Mouse (Mus musculus) cerebellum, postnatal 4 days (tissue): ENCODE data around the gene Serping1.
A peak's percentile ranks its signal among the peaks of the same experiment; 100 is the strongest.
"Not testable (repeated sequence)": the region's sequence is repeated elsewhere in the genome, so short reads cannot be mapped to it uniquely, and the experiment has no call there.

ENCODE experiments used
- DNase-seq, 2 experiments: peaks; one replicate each; pipeline ENCODE4 v3.0.0; 2022; ENCODE audit warnings: low spot score in 2 of 2, mixed read lengths in 1 of 2

Serping1 gene

DNA sequence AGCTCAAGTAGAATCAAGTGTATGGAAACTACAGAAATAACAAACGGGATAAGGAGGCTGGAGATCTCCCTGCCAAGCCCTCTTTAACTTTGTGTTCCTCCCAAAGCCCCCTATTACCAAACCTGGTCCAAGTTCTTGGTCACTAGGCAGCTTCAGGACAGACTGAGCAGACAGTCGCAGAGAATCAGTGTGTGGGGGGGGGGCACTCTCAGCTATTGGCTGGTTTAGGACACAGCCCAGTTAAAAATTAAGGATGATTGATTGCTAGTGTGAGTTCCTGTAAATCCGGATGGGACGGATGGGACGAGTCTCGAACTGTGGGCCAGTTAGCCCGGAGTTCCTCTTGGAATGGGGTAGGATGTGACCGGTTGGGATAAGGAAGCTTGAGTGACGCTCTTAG is at the start of gene Serping1:
TSS of gene Serping1 (minus strand) at position 204 of the 400 bp plus-strand sequence.
- no peak for DNase-seq

DNA sequence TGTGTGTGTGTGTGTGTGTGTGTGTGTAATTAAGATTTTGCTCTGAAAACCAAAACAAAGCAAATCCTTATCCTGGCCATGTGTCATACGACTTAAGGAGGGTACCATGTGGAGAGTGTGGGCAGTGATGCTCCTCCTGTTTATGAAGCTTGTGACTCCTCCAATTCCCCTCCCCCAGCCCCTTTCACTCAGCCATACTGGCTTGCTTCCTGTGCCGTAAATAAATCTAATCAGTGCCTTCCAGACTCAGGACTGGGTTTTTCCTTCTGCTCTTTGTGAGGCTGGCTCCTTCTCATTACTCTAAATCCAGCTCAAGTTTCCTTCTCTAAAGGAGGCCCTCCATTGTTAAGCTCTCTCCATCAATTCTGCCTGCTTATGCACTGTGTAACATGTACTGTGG is 48.0 kb upstream of the Serping1 start:
- DNase-seq, result no peak

DNA sequence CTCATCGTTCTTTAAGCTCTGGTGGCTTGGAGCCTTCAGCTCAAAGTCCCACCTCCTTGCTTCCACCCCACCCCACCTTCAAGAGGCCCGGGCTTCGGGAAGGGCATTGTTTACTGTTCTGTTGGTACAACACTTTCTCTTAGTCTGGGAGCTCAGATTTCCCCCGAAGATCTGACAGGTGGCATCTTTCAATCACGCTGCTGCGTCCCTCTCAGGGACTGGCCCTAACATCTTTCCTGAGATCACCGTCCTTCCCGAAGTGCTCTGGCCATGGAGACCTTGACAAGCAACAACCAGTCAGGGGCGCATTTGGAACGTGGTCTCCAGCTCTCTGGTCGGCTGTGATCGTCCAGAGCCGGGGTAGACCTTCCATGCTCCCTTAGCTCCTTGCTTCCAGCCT is 47.3 kb upstream of the Serping1 start, which contains the start of gene Smtnl1:
TSS of gene Smtnl1 (minus strand) at position 101 of the 400 bp plus-strand sequence.
- no peak for DNase-seq

DNA sequence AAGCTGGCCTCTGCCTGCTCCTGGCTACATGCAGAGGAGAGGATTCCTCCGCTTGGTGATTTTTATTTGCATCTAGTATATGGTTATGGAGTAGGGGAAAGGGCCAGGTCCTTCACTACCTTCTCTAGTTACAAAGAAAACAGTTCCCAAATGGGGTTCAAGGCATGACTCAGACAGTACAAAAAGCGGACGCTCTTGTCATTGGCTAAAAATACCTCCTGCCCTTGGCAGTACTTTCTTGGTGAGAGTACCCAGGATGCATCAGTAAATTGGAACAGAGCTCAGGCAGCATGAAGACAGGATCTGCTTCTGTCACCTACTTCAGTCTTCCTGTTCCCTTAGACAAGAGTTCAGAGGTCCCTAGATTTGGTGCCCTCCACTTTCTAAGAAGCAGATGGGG is 44.6 kb upstream of the Serping1 start:
- no peak for DNase-seq

DNA sequence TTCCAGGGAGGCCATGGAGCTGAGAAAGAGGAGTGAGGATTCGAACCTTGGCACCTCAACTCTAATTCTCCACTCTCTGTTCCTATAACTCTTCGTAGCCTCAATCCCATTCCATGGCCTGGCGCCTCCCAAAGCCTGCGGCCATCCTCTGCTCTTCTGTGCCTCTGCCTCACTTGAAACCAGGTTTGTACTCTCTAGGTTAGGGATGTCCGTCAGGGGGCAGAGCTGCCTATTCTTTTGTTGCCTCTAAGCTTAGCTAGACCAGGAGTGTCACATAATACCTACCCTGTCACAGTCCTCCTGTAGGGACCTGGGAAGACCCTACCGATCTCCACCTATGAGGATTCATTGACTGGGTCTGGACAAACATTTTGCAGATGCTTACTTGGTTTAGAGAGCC is 37.4 kb upstream of the Serping1 start:
- no peak for DNase-seq

DNA sequence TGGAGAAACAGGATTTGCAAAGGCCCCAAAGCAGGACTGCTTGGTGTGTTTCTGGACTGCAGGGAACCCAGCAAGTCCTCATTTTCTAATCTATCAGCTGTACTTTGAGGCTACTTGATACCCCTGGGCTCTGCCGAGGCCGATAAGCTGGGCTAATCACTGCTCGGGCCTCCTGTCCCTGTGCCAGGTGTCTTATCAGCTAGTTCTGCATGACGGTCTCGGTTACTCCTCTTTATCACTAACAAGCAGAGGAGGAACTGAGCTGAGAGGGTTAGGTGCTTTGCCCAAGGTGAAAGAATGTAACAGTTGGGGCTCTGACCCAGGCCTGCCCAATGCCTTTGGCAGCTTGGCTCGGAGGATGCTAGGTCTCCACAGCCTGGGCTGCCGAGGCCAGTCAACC is 36.6 kb upstream of the Serping1 start:
- DNase-seq, result no peak

DNA sequence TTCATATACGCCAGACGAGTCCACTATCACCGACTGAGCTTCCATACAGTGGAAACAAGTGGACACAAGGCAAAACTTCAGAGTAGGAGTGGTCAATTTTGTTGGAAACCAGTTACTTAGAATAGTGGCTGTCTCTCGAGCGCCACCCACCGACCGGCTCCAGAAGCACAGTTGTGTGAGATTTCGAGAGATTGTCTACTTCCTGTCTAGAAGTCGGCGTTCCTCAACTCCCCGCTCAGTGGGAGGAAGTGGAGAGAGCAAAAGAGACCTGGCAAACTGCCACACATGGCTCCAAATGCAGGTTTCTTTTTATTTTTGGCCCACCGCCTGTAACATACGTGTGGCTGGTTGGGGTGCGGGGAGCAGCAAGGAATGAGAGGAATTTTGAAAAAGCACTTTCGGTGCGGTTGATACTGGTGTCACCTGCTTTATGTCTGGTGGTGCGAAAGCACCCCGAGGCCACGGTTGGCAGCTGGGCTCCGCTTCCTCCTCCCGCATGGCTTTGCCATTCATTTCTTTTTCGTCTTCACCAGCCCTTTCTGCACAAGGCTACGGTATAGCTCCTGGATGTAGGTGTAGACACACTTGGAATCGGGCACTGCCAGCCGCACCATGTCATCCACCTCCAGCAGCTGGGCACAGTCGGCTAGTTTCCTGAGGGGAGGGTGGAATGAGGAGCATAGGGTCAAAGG is 35.8 kb upstream of the Serping1 start:
- DNase-seq, result peak; percentile 68 to 86

DNA sequence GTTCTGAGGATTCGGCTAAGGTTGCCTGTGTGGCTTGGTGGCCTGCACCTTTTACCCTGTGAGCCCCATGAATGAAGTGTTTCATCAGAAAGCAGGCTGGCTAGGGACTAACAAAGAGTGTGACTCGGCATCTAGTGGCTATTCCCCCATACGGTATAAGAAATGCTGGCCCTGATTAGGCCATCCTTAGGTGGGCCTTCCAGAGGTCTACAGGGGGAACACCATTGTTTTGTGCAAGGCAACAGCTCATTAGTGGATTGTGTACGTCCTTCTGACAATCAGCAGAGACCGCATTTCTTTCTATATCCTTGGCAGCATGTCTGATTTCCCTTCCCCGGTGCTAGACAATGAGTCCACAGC is 35.3 kb upstream of the Serping1 start:
- DNase-seq, result no peak

DNA sequence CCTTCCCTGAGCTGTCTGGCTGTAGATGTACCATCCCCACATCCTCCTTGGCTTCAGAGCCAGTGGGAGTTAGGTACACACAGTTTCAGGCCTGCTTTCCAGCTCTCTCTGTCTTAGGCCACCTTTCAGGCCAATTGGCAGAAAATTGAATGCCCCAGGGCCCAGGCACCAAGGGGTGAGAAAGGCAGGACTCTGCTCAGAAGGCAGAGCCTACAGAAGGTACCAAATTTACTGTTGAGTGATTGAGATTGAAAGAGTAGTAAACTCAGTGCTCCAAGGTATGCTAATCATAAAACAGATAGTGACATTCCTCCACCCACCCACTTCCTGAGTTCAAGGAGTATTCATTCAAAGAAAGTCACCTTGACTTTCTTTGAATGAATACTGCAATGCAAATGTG is 34.1 kb upstream of the Serping1 start:
- no peak for DNase-seq

DNA sequence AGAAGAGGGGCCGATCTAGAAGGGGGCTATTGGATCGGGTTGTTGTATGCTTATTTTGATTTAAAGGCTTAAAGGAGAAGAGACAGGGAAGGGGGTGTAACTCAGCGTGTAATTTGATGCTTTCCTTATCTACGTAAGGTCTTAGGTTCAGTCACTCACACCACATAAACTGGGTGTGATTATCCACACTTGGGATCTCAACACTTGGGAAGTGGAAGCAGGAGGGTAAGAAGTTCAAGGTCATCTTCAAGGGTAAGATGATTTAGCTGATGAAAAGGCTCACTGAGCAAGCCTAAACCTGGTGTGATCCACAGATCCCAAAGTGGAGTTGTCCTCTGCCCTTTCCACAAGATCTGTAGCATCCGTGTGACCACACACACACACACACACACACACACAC is 31.3 kb upstream of the Serping1 start:
- no peak for DNase-seq

DNA sequence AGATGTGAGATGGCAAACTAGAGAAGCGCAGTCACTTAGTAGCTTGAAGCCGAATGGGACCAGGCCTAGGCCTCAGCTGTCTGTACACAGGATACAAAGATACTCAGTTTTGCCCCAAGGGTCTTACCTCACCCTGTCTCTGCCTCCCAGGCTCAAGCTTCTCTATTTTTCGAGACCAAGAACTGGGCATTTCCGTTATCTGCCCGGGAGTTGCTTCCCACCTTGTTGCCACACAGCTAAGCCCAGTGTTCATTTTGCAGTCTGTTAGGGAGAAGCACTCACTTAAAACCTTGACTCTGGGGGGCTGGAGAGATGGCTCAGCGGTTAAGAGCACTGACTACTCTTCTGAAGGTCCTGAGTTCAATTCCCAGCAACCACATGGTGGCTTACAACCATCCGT is 28.7 kb upstream of the Serping1 start:
- no peak for DNase-seq

DNA sequence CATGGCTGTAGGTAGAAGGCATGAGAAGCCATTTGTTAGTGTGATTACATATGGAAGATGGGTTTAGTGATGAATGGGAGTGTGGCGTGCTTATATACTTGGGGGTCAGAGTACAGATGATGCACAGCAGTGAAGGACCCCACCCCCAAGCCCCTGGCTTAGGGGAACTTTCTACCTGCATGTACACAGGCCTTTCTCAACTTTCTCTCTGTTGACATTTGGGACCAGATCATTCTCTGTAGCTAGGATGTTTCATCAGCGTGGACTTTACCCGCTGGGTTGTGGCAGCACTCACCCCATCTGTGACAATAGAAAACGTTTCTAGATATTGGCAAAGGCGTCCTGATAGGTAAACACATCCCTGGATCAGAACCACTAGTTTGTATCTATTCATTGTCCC is 26.0 kb upstream of the Serping1 start:
- not testable (repeated sequence) for DNase-seq

DNA sequence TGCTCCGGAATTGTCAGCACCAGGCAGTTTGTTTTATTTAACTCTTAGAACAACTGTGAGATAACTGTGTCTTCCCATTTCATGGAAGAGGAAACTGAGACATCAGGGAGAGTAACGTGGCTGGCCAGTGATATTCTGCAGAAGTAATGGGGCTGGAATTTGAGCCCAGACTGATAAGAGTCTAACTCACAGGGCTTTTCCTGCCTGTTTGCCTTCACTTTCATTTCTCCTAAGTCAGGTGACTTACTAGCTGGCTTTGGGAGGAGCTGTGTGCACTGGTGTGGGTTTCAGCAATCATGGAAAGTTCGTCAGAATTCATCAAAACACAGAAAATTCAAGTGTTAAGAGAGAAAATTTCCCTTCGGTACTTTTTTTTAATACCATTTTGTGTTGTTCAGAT is 25.1 kb upstream of the Serping1 start:
- no peak for DNase-seq

DNA sequence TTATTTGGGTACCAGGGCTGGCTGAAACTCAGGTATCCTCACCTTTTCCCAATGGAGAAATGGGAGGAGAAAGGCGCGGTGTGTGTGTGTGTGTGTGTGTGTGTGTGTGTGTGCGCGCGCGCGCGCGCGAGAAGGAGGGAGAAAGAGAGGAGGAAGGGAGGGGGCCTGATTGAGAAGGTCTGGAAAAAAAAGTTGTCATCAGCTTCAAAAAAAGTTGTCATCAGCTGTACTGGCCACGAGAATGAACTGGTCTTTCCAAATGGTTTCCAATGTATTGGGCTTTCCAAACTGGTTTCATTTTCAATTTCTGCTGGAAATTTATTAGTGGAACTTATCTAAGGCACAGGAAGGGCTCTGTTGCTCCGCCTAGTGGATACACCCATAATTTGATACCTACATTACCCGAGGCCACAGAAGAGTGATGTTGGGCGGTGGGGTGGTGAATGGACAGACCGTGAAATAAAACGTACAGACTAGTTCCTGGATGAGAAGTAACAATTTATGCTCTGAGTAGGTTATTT is 23.9 kb upstream of the Serping1 start:
- DNase-seq, result peak in 1 of 2 experiments; percentile 56

DNA sequence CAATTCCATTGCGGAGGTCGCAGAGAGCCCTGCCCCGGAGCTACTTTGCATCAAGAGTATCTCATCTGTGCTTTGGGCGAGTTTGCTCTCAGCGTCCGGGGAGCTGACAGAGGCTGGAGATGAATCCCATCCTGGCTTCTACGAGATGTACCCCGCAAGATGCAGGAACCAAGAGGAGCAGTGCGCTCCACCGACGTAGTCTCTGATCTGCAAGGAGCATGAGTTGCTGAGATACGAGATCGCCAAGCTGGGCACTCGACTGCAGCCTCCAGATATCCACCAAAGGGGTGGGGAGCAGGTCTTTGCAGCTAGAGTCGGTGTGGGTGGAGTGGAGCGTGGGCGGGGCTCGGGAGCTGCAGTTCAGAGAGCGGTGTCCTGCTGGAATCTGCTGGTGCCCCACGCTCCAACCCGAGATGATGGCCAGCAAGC is 23.3 kb upstream of the Serping1 start, which contains the start of gene Ube2l6:
TSS of gene Ube2l6 (plus strand) at position 336 of the 429 bp plus-strand sequence.
- peak in 1 of 2 experiments; percentile 54 for DNase-seq

DNA sequence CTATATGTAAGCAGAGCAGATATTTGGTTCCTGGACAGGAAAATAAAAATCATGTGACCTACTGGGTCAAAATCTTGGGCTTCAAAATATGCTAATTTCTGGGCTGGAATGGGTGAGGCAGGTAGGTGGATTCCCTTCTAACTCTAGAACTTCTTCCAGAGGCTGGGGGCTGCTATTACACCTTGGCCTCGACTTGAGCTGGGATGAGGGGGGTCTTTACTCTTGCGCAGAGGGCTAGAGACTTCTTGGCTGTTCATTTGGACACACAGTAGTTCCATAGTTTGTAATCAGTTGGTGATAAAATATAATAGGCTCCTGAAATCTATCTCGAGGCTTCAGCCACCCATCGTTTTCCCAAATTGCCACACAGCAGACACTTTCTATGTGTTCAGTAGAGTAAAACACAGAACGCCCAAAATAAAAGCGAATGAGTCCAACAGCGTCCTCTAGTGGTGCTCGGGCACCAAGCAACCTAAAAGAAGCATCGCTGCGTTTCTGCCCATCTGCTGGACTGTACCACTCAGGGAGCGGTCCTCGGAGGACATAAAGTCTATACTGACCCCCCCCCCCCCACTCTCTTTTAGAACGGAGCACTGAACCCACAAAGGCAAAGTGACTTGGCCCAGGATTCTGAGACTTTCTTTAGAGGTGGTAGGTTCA is 22.7 kb upstream of the Serping1 start:
- peak; percentile 74 to 86 for DNase-seq

DNA sequence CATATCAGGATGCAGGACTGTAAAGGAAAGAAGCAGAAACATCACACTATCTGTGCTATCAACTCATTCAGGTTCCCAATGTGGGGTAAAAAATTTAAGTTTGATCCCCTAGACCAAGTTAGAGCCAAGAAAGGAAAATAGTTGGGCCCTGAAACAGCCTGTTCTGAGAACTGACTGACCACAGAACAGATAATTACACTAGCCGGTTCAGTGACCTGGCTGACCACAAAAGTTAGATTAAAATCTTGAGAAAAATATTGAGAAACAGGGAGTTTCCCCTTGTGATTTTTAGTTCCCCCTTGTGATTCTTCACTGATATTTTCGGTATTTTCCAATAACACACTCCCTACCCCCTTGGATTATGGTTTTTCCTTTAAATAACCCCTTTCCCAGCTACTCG is 18.6 kb upstream of the Serping1 start:
- DNase-seq, result no peak

DNA sequence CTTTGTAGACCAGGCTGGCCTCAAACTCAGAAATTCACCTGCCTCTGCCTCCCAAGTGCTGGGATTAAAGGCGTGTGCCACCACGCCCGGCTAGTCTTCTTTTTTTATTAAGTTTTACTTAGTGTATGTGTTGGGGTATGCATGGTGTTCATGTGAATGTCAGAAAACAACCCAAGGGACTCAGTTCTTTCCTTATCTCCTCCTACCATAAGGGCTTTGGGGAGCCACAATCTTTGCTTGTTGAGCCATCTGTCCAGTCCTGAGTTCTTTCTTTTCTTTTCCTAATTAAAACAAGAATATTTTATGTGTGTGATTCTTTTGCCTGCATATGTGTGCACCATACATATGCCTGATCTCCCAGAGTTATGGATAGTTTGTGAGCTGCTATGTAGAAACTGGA is 17.9 kb upstream of the Serping1 start:
- no peak for DNase-seq

DNA sequence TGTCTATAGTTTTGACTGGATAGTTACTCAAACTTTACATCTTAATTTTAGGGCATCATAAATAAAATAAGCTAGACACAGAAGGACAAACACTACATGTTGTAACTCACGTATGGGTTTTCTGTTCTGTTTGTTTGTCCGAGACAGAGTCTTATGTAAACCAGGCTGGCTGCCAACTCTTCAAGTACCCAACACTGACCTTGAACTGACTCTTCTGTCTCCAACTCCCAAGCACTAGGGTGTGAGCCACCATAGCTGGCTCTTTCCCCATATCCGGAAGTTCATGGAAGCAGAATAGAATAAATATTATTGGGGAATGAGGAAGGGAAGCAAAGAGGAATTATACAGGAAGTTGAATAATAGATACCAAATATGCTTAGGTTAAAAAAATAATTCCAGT is 17.3 kb upstream of the Serping1 start:
- DNase-seq, result no peak

DNA sequence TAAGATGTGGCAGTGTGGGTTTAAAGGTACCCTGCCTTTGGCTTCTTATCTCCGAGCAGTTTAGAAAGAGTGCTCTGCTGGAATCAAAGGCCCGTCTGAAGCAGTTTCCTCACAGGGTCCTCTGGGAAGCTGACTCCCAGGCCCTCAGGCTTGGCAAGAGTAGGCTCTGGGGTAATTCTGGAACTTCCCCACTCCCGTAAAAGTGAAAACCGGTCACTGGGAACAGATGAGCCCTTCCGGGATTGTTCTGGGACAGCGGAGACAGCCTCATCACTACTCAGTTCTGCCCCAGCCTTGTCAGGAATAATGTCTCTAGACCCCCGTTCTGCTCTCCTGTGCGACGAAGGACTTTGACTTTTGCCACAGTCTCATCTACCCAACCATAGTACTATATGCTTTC is 15.2 kb upstream of the Serping1 start:
- DNase-seq, result no peak

DNA sequence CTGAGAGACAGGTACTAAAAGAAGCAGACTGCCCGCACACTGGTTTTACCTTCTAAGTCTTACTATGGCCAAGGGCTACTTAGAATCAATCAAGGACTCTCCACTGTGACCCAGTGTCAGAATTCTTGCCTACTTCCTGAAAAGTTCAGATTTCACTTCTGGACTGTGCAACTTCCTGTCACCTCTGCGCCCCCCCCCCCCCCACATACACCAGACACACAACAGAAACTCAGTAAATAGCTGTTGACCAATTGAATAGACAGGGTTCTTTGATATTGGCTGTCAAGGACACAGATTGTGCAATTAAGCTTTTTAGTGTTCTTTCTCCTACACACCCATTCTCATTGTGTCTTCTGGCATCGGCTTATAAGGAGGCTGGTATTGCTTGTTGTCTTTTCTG is 13.1 kb upstream of the Serping1 start:
- DNase-seq, result no peak

DNA sequence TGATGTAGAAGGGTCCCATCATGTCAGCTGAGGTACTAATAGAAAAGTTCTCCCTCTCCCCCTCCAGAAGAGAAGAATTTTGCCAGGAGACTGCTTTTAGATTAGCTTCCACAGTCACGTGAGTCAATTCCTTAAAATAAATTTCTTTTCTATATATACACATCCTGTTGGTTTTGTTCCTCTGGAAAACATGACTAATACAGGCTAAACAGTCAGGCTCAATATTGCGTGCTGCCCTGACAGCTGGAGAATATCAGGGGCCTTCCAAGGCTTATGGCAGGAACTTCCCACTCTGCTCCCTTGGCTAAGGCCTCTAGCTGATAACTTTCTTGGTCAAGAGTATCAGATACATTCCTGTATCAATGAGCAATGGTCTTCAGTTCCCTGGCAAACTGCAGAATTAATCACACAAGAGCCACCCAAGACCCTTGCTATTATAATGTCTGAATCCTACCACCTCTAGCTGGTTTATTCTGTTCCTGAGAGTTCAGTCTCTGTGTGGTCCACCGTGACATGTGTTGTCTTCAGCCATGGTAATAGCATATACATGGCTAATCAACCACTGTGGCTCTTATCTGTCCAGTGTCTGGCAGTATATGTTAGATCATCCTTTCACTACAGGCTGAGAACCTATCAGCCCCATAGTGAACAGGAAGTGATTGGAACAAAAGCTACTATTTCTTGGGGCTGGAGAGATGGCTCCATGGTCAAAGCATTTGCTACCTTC is 8.8 kb upstream of the Serping1 start:
- no peak for DNase-seq

DNA sequence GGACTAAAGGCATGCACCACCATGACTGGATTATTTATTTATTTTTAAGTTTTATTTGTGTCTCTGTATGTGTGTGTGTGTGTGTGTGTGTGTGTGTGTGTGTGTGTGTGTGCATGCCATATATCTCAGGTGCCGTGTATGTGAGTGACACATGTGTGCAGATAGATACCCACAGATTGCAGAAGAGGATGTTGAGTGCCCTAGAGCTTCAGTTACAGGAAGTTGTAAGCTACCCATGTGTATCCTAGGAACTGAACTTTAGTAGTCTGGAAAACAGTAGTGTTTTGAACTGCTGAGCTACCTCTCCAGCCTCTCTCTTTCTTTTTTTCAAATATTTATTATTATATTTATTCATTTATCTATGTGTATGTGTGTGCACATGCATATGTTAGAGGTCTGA is 8.1 kb upstream of the Serping1 start:
- no peak for DNase-seq
